Comparison of ENCODE assay signal across 8 mouse cellular contexts in genomic region chr14:57825788-57826751, GRCm38 (mm10). TPM values are rescaled to one million over a fixed set of nuclear protein-coding genes. Genes with fewer than 3 reads are reported as not detected.
DNase-seq lines count a peak whose midpoint lies in the region; ATAC-seq lines count a peak whose summit lies in the region.

Ska3 (minus strand) TSS chr14:57826185.
Mrpl57 (plus strand) TSS chr14:57826234.

- peaks cover 16% of the 10 kb centered on the region for H3K4me1 ChIP-seq in hindbrain, embryonic 14.5 days (replicated peaks; ENCODE audit: control insufficient read depth, insufficient read depth, low read length)

- ATAC-seq in hindbrain, embryonic 14.5 days (ENCODE audit: low FRiP score), result peak; percentile 96

- H3K4me2 ChIP-seq in hindbrain, embryonic 14.5 days (replicated peaks), result peak within 1 kb of the TSS; percentile 71

- no peaks in the 10 kb centered on the region for H3K27me3 ChIP-seq in hindbrain, embryonic 14.5 days (ENCODE audit: control insufficient read depth, insufficient read depth, low read length)

- peak within 1 kb of the TSS; percentile 89 for H3K9ac ChIP-seq in hindbrain, embryonic 14.5 days

- peak; percentile 95 for DNase-seq in NIH3T3 (ENCODE audit: low read depth)
- DNase-seq in cerebellum, postnatal 10 days, result peak; percentile 95 to 96
- DNase-seq in frontal cortex, postnatal 14 days (ENCODE audit: low spot score in 2 of 2), result peak; percentile 85 to 87
- DNase-seq in hindbrain, embryonic 14.5 days (ENCODE audit: low spot score), result peak; percentile 94
- peak; percentile 90 for DNase-seq in layer of hippocampus, postnatal 36 days
- peak; percentile 96 for DNase-seq in lung, postnatal 36 days
- DNase-seq in retina, postnatal 1 day, result peak; percentile 96
- DNase-seq in urinary bladder, adult 18-20 months (ENCODE audit: low spot score in 2 of 2), result peak; percentile 86 to 89

- 0 out of 2 replicates have a peak, but pooled peaks cover 8% of the 10 kb centered on the region for H3K36me3 ChIP-seq in hindbrain, embryonic 14.5 days (replicated peaks; ENCODE audit: control insufficient read depth, insufficient read depth)

- H3K27ac ChIP-seq in hindbrain, embryonic 14.5 days, result peak within 1 kb of the TSS; percentile 91

- H3K4me3 ChIP-seq in hindbrain, embryonic 14.5 days (replicated peaks; ENCODE audit: low read length), result peak within 1 kb of the TSS; percentile 76

- H3K9me3 ChIP-seq in hindbrain, embryonic 14.5 days (ENCODE audit: control insufficient read depth, low read length), result no peaks in the 10 kb centered on the region

- under 1% methylated on average over 91 of the region's 96 CpGs for WGBS in hindbrain, embryonic 14.5 days

RNA-seq across cellular contexts. Expression of gene Ska3, which starts in this region (rescaled TPM):
- 4.9 and 5.9 TPM in 2 replicates for polyA plus RNA-seq in hindbrain, embryonic 14.5 days (2014; fragmentation: Nextera tagmentation; extraction: Ambion mirVana)
- 1 to 10 TPM in 1 of 2 experiments, under 1 TPM in 1; 0.83 to 1.1 TPM for total RNA-seq in layer of hippocampus, postnatal 36 days (2021)

RNA-seq across cellular contexts. Expression of gene Mrpl57, which starts in this region (rescaled TPM):
- 143 and 176 TPM in 2 replicates for polyA plus RNA-seq in hindbrain, embryonic 14.5 days (2014; fragmentation: Nextera tagmentation; extraction: Ambion mirVana)
- total RNA-seq in layer of hippocampus, postnatal 36 days (2021), result 10 to 100 TPM; 72.8 to 75.2 TPM

Comparison
In these comparisons a context has a peak if more than half of its experiments do, and no peak if none do; other contexts are left out.
1. Peak in every context shown above with its lines: DNase-seq, ATAC-seq, H3K4me3 ChIP-seq and H3K27ac ChIP-seq.